Mouse (Mus musculus): ENCODE results near the gene Fgfr2. TPM values are rescaled to one million over a fixed set of nuclear protein-coding genes. Genes with fewer than 3 reads are reported as not detected.
"Not testable (repeated sequence)": the region's sequence is repeated elsewhere in the genome, so short reads cannot be mapped to it uniquely, and the experiment has no call there.

The Fgfr2 gene
- polyA plus RNA-seq, 1 experiment from 2014 or later: 123 TPM

- no peak for ATAC-seq (ENCODE audit: low FRiP score, low read depth)
- 78% methylated on average over 2 of the region's 2 CpGs for WGBS
- H3K27ac ChIP-seq: no peak overlapping the region
These were observed 454.5 kb downstream of the Fgfr2 start for GRCm38 (mm10) chr7:132668604-132669003.

GRCm38 (mm10) chr7:132666516-132666915 is 456.6 kb downstream of the Fgfr2 start:
- WGBS: 75% methylated on average over 4 of the region's 4 CpGs
- Histone ChIP-seq H3K9me3 (no peaks in the 10 kb centered on the region), H3K27ac (no peak overlapping the region), H3K36me3 (no peaks in the 10 kb centered on the region), H3K4me3 (no peak overlapping the region), H3K27me3 (no peaks in the 10 kb centered on the region), H3K4me1 (peaks cover 6% of the 10 kb centered on the region; the same call in 1 of the 2 replicates), H3K9ac (no peak overlapping the region), H3K4me2 (replicated peaks) (no peak overlapping the region)
- no peak for ATAC-seq (ENCODE audit: low FRiP score, low read depth)

More at GRCm38 (mm10) chr7:132668604-132669003, 454.5 kb downstream of the Fgfr2 start:
- no peaks in the 10 kb centered on the region for H3K36me3 ChIP-seq
- H3K4me3 ChIP-seq: no peak overlapping the region
- H3K9ac ChIP-seq: no peak overlapping the region
- H3K4me2 ChIP-seq (replicated peaks): no peak overlapping the region
- peaks cover 9% of the 10 kb centered on the region; the same call in 1 of the 2 replicates for H3K4me1 ChIP-seq
- no peaks in the 10 kb centered on the region for H3K9me3 ChIP-seq
- no peaks in the 10 kb centered on the region for H3K27me3 ChIP-seq

GRCm38 (mm10) chr7:132665664-132666382 is 457.3 kb downstream of the Fgfr2 start:
- Histone ChIP-seq H3K36me3 (no peaks in the 10 kb centered on the region), H3K4me2 (replicated peaks) (no peak overlapping the region), H3K9ac (no peak overlapping the region), H3K4me3 (no peak overlapping the region), H3K27ac (no peak overlapping the region), H3K27me3 (no peaks in the 10 kb centered on the region), H3K9me3 (no peaks in the 10 kb centered on the region), H3K4me1 (peaks cover 8% of the 10 kb centered on the region; the same call in 1 of the 2 replicates)
- 28% methylated on average over 7 of the region's 8 CpGs for WGBS
- no peak for ATAC-seq (ENCODE audit: low FRiP score, low read depth)

- Histone ChIP-seq H3K9me3 (no peaks in the 10 kb centered on the region), H3K36me3 (no peaks in the 10 kb centered on the region), H3K27ac (no peak overlapping the region), H3K9ac (no peak overlapping the region), H3K4me1 (peaks cover 16% of the 10 kb centered on the region), H3K4me3 (no peak overlapping the region), H3K27me3 (no peaks in the 10 kb centered on the region), H3K4me2 (replicated peaks) (no peak overlapping the region)
- 58% methylated on average over 6 of the region's 6 CpGs for WGBS
- no peak for ATAC-seq (ENCODE audit: low FRiP score, low read depth)
These were observed 458.3 kb downstream of the Fgfr2 start for GRCm38 (mm10) chr7:132664815-132665214.

- not testable (repeated sequence) for H3K4me3 ChIP-seq; H3K36me3 ChIP-seq; H3K9me3 ChIP-seq; H3K27ac ChIP-seq; H3K9ac ChIP-seq; H3K4me2 ChIP-seq (replicated peaks); ATAC-seq (ENCODE audit: low FRiP score, low read depth); H3K27me3 ChIP-seq
- H3K4me1 ChIP-seq: peaks cover 36% of the 10 kb centered on the region
- WGBS: 54% methylated on average over 6 of the region's 6 CpGs
These were observed 460.3 kb downstream of the Fgfr2 start for GRCm38 (mm10) chr7:132662831-132663230.

GRCm38 (mm10) chr7:132659633-132660032 is 463.5 kb downstream of the Fgfr2 start:
- H3K4me3 ChIP-seq: no peak overlapping the region
- H3K9ac ChIP-seq: 0 out of 2 replicates have a peak overlapping the region, but pooled peaks have one; percentile 5
- no peaks in the 10 kb centered on the region for H3K36me3 ChIP-seq
- no peaks in the 10 kb centered on the region for H3K27me3 ChIP-seq
- H3K4me1 ChIP-seq: peaks cover 47% of the 10 kb centered on the region
- no peak overlapping the region for H3K27ac ChIP-seq
- H3K4me2 ChIP-seq (replicated peaks): no peak overlapping the region
- no peak for ATAC-seq (ENCODE audit: low FRiP score, low read depth)
- WGBS: 73% methylated on average over 7 of the region's 7 CpGs
- no peaks in the 10 kb centered on the region for H3K9me3 ChIP-seq

- WGBS: 82% methylated on average over 5 of the region's 5 CpGs
- H3K36me3 ChIP-seq: no peaks in the 10 kb centered on the region
- H3K9ac ChIP-seq: no peak overlapping the region
- peak overlapping the region; percentile 36; the same call in 1 of the 2 replicates for H3K4me2 ChIP-seq (replicated peaks)
- no peaks in the 10 kb centered on the region for H3K9me3 ChIP-seq
- peaks cover 47% of the 10 kb centered on the region for H3K4me1 ChIP-seq
- no peak for ATAC-seq (ENCODE audit: low FRiP score, low read depth)
- H3K27me3 ChIP-seq: no peaks in the 10 kb centered on the region
- no peak overlapping the region for H3K4me3 ChIP-seq
- peak overlapping the region; percentile 39; the same call in 1 of the 2 replicates for H3K27ac ChIP-seq
These were observed 464.5 kb downstream of the Fgfr2 start for GRCm38 (mm10) chr7:132658688-132659087.

- H3K9ac ChIP-seq: peak overlapping the region; percentile 45; the same call in 1 of the 2 replicates
- no peaks in the 10 kb centered on the region for H3K9me3 ChIP-seq
- H3K36me3 ChIP-seq: no peaks in the 10 kb centered on the region
- no peak for ATAC-seq (ENCODE audit: low FRiP score, low read depth)
- peak overlapping the region; percentile 59 for H3K27ac ChIP-seq
- no peak overlapping the region for H3K4me3 ChIP-seq
- H3K4me2 ChIP-seq (replicated peaks): peak overlapping the region; percentile 36
- 4% methylated on average over 9 of the region's 9 CpGs for WGBS
- no peaks in the 10 kb centered on the region for H3K27me3 ChIP-seq
- H3K4me1 ChIP-seq: peaks cover 47% of the 10 kb centered on the region
These were observed 465.1 kb downstream of the Fgfr2 start for GRCm38 (mm10) chr7:132658058-132658450.

GRCm38 (mm10) chr7:132657371-132658057 is 465.6 kb downstream of the Fgfr2 start:
- Histone ChIP-seq H3K27me3 (no peaks in the 10 kb centered on the region), H3K9me3 (no peaks in the 10 kb centered on the region), H3K27ac (peak overlapping the region; percentile 59), H3K4me1 (peaks cover 47% of the 10 kb centered on the region), H3K4me3 (no peak overlapping the region), H3K9ac (no peak overlapping the region), H3K36me3 (no peaks in the 10 kb centered on the region), H3K4me2 (replicated peaks) (peak overlapping the region; percentile 36)
- no peak for ATAC-seq (ENCODE audit: low FRiP score, low read depth)
- 34% methylated on average over 14 of the region's 14 CpGs for WGBS

- Histone ChIP-seq H3K4me3 (no peak overlapping the region), H3K4me2 (replicated peaks) (no peak overlapping the region), H3K9ac (no peak overlapping the region), H3K36me3 (no peaks in the 10 kb centered on the region), H3K27ac (no peak overlapping the region; the same call in 1 of the 2 replicates), H3K9me3 (no peaks in the 10 kb centered on the region), H3K4me1 (peaks cover 47% of the 10 kb centered on the region), H3K27me3 (no peaks in the 10 kb centered on the region)
- peak; percentile 25 for ATAC-seq (ENCODE audit: low FRiP score, low read depth)
- WGBS: 4% methylated on average over 3 of the region's 3 CpGs
These were observed 466.6 kb downstream of the Fgfr2 start for GRCm38 (mm10) chr7:132656548-132656947.

GRCm38 (mm10) chr7:132656075-132656474 is 467.1 kb downstream of the Fgfr2 start:
- Histone ChIP-seq H3K36me3 (no peaks in the 10 kb centered on the region), H3K4me3 (no peak overlapping the region), H3K27ac (no peak overlapping the region; the same call in 1 of the 2 replicates), H3K9ac (no peak overlapping the region), H3K27me3 (no peaks in the 10 kb centered on the region), H3K4me1 (peaks cover 47% of the 10 kb centered on the region), H3K4me2 (replicated peaks) (no peak overlapping the region), H3K9me3 (no peaks in the 10 kb centered on the region)
- peak; percentile 38 for ATAC-seq (ENCODE audit: low FRiP score, low read depth)
- WGBS: 25% methylated on average over 9 of the region's 9 CpGs

GRCm38 (mm10) chr7:132654412-132654811 is 468.7 kb downstream of the Fgfr2 start:
- 82% methylated on average over 3 of the region's 3 CpGs for WGBS

More at GRCm38 (mm10) chr7:132654412-132654811, 468.7 kb downstream of the Fgfr2 start:
- H3K4me2 ChIP-seq (replicated peaks): no peak overlapping the region
- no peak overlapping the region for H3K27ac ChIP-seq
- H3K27me3 ChIP-seq: no peaks in the 10 kb centered on the region
- H3K36me3 ChIP-seq: no peaks in the 10 kb centered on the region
- no peak overlapping the region for H3K9ac ChIP-seq
- H3K4me1 ChIP-seq: peaks cover 37% of the 10 kb centered on the region
- no peaks in the 10 kb centered on the region for H3K9me3 ChIP-seq
- no peak overlapping the region for H3K4me3 ChIP-seq
- no peak for ATAC-seq (ENCODE audit: low FRiP score, low read depth)
